Mouse (Mus musculus) liver, embryonic 14.5 days (tissue): ENCODE measurements around the gene Rab7b. TPM values are rescaled to one million over a fixed set of nuclear protein-coding genes. Genes with fewer than 3 reads are reported as not detected.

ENCODE experiments used
- ATAC-seq: fragments of 200-750 bp; cut with Nextera tagmentation; 2 replicates; pipeline ENCODE4 v1.8.0; 2017; ENCODE audit warnings: moderate number of reproducible peaks, mild to moderate bottlenecking, moderate library complexity; ENCODE audit not compliant: insufficient read depth
- DNase-seq, 3 experiments: peaks; one replicate each; pipeline ENCODE4 v3.0.0-alpha.2; 2012 to 2013; ENCODE audit warnings: low read depth in 3 of 3, low spot score in 3 of 3
- H3K27ac ChIP-seq: fragments of 300-500 bp; sonication (generic); 2 replicates; pipeline ENCODE4 v1.5.1; 2014; ENCODE audit warnings: moderate library complexity, mild to moderate bottlenecking, control low read depth, inconsistent platforms
- H3K27me3 ChIP-seq: fragments of 300-500 bp; sonication (generic); 2 replicates; pipeline ENCODE4 v1.6.1; 2014; ENCODE audit warnings: mild to moderate bottlenecking, low read length, moderate library complexity; ENCODE audit not compliant: control insufficient read depth, insufficient read depth
- H3K36me3 ChIP-seq: fragments of 300-500 bp; sonication (generic); replicated peaks from 2 replicates; pipeline ENCODE4 v1.6.1; 2014; ENCODE audit warnings: low read depth; ENCODE audit not compliant: control insufficient read depth, insufficient read depth
- H3K4me1 ChIP-seq, 2 experiments: fragments of 200-500 bp in 1 of 2; fragments of 300-500 bp in 1 of 2; sonication (generic) in 1 of 2; replicated peaks; 2 replicates each; pipeline ENCODE4 v1.6.1; 2012 to 2014; ENCODE audit warnings: antibody characterized with exemption in 1 of 2, inconsistent platforms in 1 of 2, low read length in 1 of 2; ENCODE audit not compliant: control insufficient read depth in 2 of 2, insufficient read depth in 2 of 2
- H3K4me2 ChIP-seq: fragments of 300-500 bp; sonication (generic); 2 replicates; pipeline ENCODE4 v1.6.1; 2014; ENCODE audit warnings: low read depth, mild to moderate bottlenecking, control low read depth, moderate library complexity
- H3K4me3 ChIP-seq, 2 experiments: fragments of 200-500 bp in 1 of 2; fragments of 300-500 bp in 1 of 2; sonication (generic) in 1 of 2; 2 replicates each; pipeline ENCODE4 v1.5.1; 2012 to 2014; ENCODE audit warnings: low read depth in 2 of 2, low read length in 2 of 2, mild to moderate bottlenecking in 2 of 2, control low read depth in 1 of 2, inconsistent platforms in 1 of 2, moderate library complexity in 1 of 2; ENCODE audit not compliant: insufficient read depth in 1 of 2
- H3K9ac ChIP-seq: fragments of 300-500 bp; sonication (generic); replicated peaks from 2 replicates; pipeline ENCODE4 v1.6.1; 2014; ENCODE audit warnings: mild to moderate bottlenecking, control low read depth, moderate library complexity
- H3K9me3 ChIP-seq: fragments of 300-500 bp; sonication (generic); 2 replicates; pipeline ENCODE4 v1.6.1; 2016; ENCODE audit warnings: low read length, mixed read lengths; ENCODE audit not compliant: control insufficient read depth
- CTCF ChIP-seq: IDR thresholded peaks from 2 replicates; pipeline ENCODE4 v1.5.1; 2016; ENCODE audit warnings: antibody characterized with exemption, low read depth, control low read depth
- EP300 ChIP-seq: IDR thresholded peaks from 2 replicates; pipeline ENCODE4 v1.6.1; 2016; ENCODE audit warnings: antibody characterized with exemption, low read depth
- WGBS: fragments of 180-500 bp; shearing (Covaris S2); extraction: QIAGEN DNeasy Blood & Tissue Kit; methylation state at CpG from one replicate; pipeline ENCODE4 v1.1.7; 2014; ENCODE audit not compliant: insufficient replicate concordance; 5-methylcytosine and 5-hydroxymethylcytosine counted together
- polyA plus RNA-seq, 2 experiments: library from polyadenylated mRNA; depleted of rRNA in 1 of 2; stranded (reverse) in 1 of 2; unstranded in 1 of 2; fragments of >200 nt; fragmentation: Nextera tagmentation in 1 of 2; extraction: Ambion mirVana in 1 of 2; gene quantifications; 2 replicates each; pipeline versions ENCODE4 v1.2.1 to v1.2.3; 2012 to 2014

The Rab7b gene
- polyA plus RNA-seq, 2 experiments, result 0.42 to 0.91 TPM

GRCm38 (mm10) chr1:131745391-131745790 lies 56.9 kb downstream of the Rab7b start:
- DNase-seq (no peak), ATAC-seq (no peak)
- H3K27me3 ChIP-seq, result no peaks in the 10 kb centered on the region
- no peak overlapping the region for H3K4me3 ChIP-seq
- WGBS, result 58% methylated on average over 5 of the region's 5 CpGs
- no peaks in the 10 kb centered on the region for H3K4me1 ChIP-seq
- no peaks in the 10 kb centered on the region for H3K36me3 ChIP-seq
- no peak for TF ChIP-seq EP300
- TF ChIP-seq CTCF, result no peak
- no peak overlapping the region for H3K9ac ChIP-seq
- H3K27ac ChIP-seq, result no peak overlapping the region
- H3K4me2 ChIP-seq, result no peak overlapping the region
- no peaks in the 10 kb centered on the region for H3K9me3 ChIP-seq

GRCm38 (mm10) chr1:131747761-131748160 lies 59.3 kb downstream of the Rab7b start:
- Histone ChIP-seq H3K27me3 (no peaks in the 10 kb centered on the region), H3K4me1 (no peaks in the 10 kb centered on the region), H3K4me2 (no peak overlapping the region), H3K9ac (no peak overlapping the region), H3K27ac (no peak overlapping the region), H3K36me3 (no peaks in the 10 kb centered on the region), H3K4me3 (no peak overlapping the region), H3K9me3 (no peaks in the 10 kb centered on the region)
- TF ChIP-seq CTCF, result no peak
- TF ChIP-seq EP300, result no peak
- DNase-seq (no peak), ATAC-seq (no peak)
- WGBS, result 40% methylated on average over 2 of the region's 2 CpGs

GRCm38 (mm10) chr1:131748636-131749035 lies 60.1 kb downstream of the Rab7b start:
- TF ChIP-seq CTCF (no peak), EP300 (no peak)
- Histone ChIP-seq H3K4me3 (no peak overlapping the region), H3K4me1 (no peaks in the 10 kb centered on the region), H3K27me3 (no peaks in the 10 kb centered on the region), H3K36me3 (no peaks in the 10 kb centered on the region), H3K9ac (no peak overlapping the region), H3K4me2 (no peak overlapping the region), H3K27ac (no peak overlapping the region), H3K9me3 (no peaks in the 10 kb centered on the region)
- ATAC-seq (no peak), DNase-seq (no peak)
- WGBS, result 60% methylated on average over 2 of the region's 2 CpGs

GRCm38 (mm10) chr1:131749706-131750545 lies 61.4 kb downstream of the Rab7b start:
- H3K27me3 ChIP-seq, result no peaks in the 10 kb centered on the region
- H3K36me3 ChIP-seq, result no peaks in the 10 kb centered on the region
- H3K4me2 ChIP-seq, result no peak overlapping the region
- no peak for ATAC-seq
- H3K9ac ChIP-seq, result no peak overlapping the region
- 44% methylated on average over 15 of the region's 15 CpGs for WGBS
- no peak overlapping the region for H3K27ac ChIP-seq
- TF ChIP-seq CTCF (no peak), EP300 (no peak)
- no peaks in the 10 kb centered on the region for H3K9me3 ChIP-seq
- no peak overlapping the region for H3K4me3 ChIP-seq
- DNase-seq, result no peak
- H3K4me1 ChIP-seq, result peaks cover 2 to 11% of the 10 kb centered on the region in 2 experiments; a peak in 3 of 4 replicates

- no peaks in the 10 kb centered on the region for H3K9me3 ChIP-seq
- TF ChIP-seq EP300, result no peak
- TF ChIP-seq CTCF, result no peak
- no peak overlapping the region for H3K9ac ChIP-seq
- H3K4me1 ChIP-seq, result peaks cover 2 to 11% of the 10 kb centered on the region in 2 experiments; a peak in 3 of 4 replicates
- no peaks in the 10 kb centered on the region for H3K36me3 ChIP-seq
- no peaks in the 10 kb centered on the region for H3K27me3 ChIP-seq
- H3K4me2 ChIP-seq, result no peak overlapping the region
- no peak for ATAC-seq
- DNase-seq, result no peak
- H3K27ac ChIP-seq, result no peak overlapping the region
- WGBS, result 59% methylated on average over 3 of the region's 3 CpGs
- H3K4me3 ChIP-seq, result no peak overlapping the region
Observed at GRCm38 (mm10) chr1:131751181-131751890, 62.8 kb downstream of the Rab7b start.
